Mouse (Mus musculus) limb, embryonic 14.5 days (tissue): ENCODE measurements around the gene Mucl3. TPM values are rescaled to one million over a fixed set of nuclear protein-coding genes. Genes with fewer than 3 reads are reported as not detected.
A peak's percentile ranks its signal among the peaks of the same experiment; 100 is the strongest.

Source experiments
- ATAC-seq: fragments of 200-750 bp; cut with Nextera tagmentation; 2 replicates; pipeline ENCODE4 v1.8.0; 2017; ENCODE audit warnings: low read depth, moderate number of reproducible peaks, moderate TSS enrichment; ENCODE audit not compliant: low FRiP score
- DNase-seq: peaks from one replicate; pipeline ENCODE4 v3.0.0-alpha.2; 2015; ENCODE audit warnings: low spot score
- H3K27ac ChIP-seq: fragments of 300-500 bp; sonication (generic); replicated peaks from 2 replicates; pipeline ENCODE4 v1.5.1; 2014; ENCODE audit warnings: low read depth, mild to moderate bottlenecking, low read length, moderate library complexity, mixed read lengths
- H3K27me3 ChIP-seq: fragments of 300-500 bp; sonication (generic); 2 replicates; pipeline ENCODE4 v1.6.1; 2014; ENCODE audit warnings: low read length, mixed read lengths; ENCODE audit not compliant: control insufficient read depth, insufficient read depth
- H3K36me3 ChIP-seq: fragments of 300-500 bp; sonication (generic); 2 replicates; pipeline ENCODE4 v1.6.1; 2014; ENCODE audit warnings: mild to moderate bottlenecking, low read length, moderate library complexity, mixed read lengths; ENCODE audit not compliant: control insufficient read depth, insufficient read depth
- H3K4me1 ChIP-seq: fragments of 300-500 bp; sonication (generic); 2 replicates; pipeline ENCODE4 v1.6.1; 2014; ENCODE audit warnings: antibody characterized with exemption, low read length, mixed read lengths; ENCODE audit not compliant: control insufficient read depth, insufficient read depth
- H3K4me2 ChIP-seq: fragments of 300-500 bp; sonication (generic); replicated peaks from 2 replicates; pipeline ENCODE4 v1.6.1; 2014; ENCODE audit warnings: low read depth, mild to moderate bottlenecking, low read length, moderate library complexity; ENCODE audit not compliant: severe bottlenecking
- H3K4me3 ChIP-seq: fragments of 300-500 bp; sonication (generic); replicated peaks from 2 replicates; pipeline ENCODE4 v1.5.1; 2014; ENCODE audit warnings: low read length
- H3K9ac ChIP-seq: fragments of 300-500 bp; sonication (generic); 2 replicates; pipeline ENCODE4 v1.6.1; 2014; ENCODE audit warnings: mild to moderate bottlenecking, low read depth, low read length, moderate library complexity; ENCODE audit not compliant: severe bottlenecking
- H3K9me3 ChIP-seq: fragments of 300-500 bp; sonication (generic); 2 replicates; pipeline ENCODE4 v1.6.1; 2016; ENCODE audit warnings: low read length; ENCODE audit not compliant: control insufficient read depth
- POLR2A ChIP-seq: fragments of 200-500 bp; IDR thresholded peaks from 2 replicates; pipeline ENCODE4 v1.8.0; 2012; ENCODE audit warnings: inconsistent platforms, mild to moderate bottlenecking, moderate library complexity, borderline replicate concordance; ENCODE audit not compliant: insufficient read depth, insufficient read length; ENCODE audit errors: extremely low read depth
- WGBS: fragments of 180-500 bp; shearing (Covaris S2); extraction: QIAGEN DNeasy Blood & Tissue Kit; methylation state at CpG from one replicate; pipeline ENCODE4 v1.1.7; 2014; 5-methylcytosine and 5-hydroxymethylcytosine counted together
- polyA plus RNA-seq, 2 experiments: library from polyadenylated mRNA; depleted of rRNA in 1 of 2; stranded (reverse) in 1 of 2; unstranded in 1 of 2; fragments of >200 nt; fragmentation: Nextera tagmentation in 1 of 2; extraction: Ambion mirVana in 1 of 2; gene quantifications; 2 replicates each; pipeline versions ENCODE4 v1.2.1 to v1.2.3; 2012 to 2014

Gene Mucl3
- polyA plus RNA-seq, 2 experiments: 0.30 TPM; not detected in 1

- ATAC-seq: no peak
- peaks cover 2% of the 10 kb centered on the region; the same call in 1 of the 2 replicates for H3K4me1 ChIP-seq
- TF ChIP-seq POLR2A: no peak
Measured at GRCm38 (mm10) chr17:35591731-35592130, 51.8 kb downstream of the Mucl3 start.

GRCm38 (mm10) chr17:35591219-35591578 lies 52.3 kb downstream of the Mucl3 start:
- Histone ChIP-seq H3K4me1 (peaks cover 2% of the 10 kb centered on the region; the same call in 1 of the 2 replicates), H3K9ac (no peak overlapping the region), H3K4me2 (no peak overlapping the region), H3K36me3 (no peaks in the 10 kb centered on the region), H3K4me3 (no peak overlapping the region), H3K27me3 (no peaks in the 10 kb centered on the region; the same call in 1 of the 2 replicates), H3K9me3 (no peaks in the 10 kb centered on the region), H3K27ac (no peak overlapping the region)
- no peak for DNase-seq
- ATAC-seq: no peak
- no peak for TF ChIP-seq POLR2A
- WGBS: 94% methylated on average over 7 of the region's 7 CpGs

More at GRCm38 (mm10) chr17:35591731-35592130, 51.8 kb downstream of the Mucl3 start:
- WGBS: 93% methylated on average over 15 of the region's 15 CpGs
- H3K36me3 ChIP-seq: no peaks in the 10 kb centered on the region
- H3K4me3 ChIP-seq: no peak overlapping the region
- no peak overlapping the region for H3K9ac ChIP-seq
- no peak overlapping the region for H3K4me2 ChIP-seq
- no peaks in the 10 kb centered on the region; the same call in 1 of the 2 replicates for H3K27me3 ChIP-seq
- H3K9me3 ChIP-seq: no peaks in the 10 kb centered on the region
- H3K27ac ChIP-seq: no peak overlapping the region
- no peak for DNase-seq

GRCm38 (mm10) chr17:35590410-35591218 lies 52.9 kb downstream of the Mucl3 start:
- Histone ChIP-seq H3K36me3 (no peaks in the 10 kb centered on the region), H3K4me3 (no peak overlapping the region), H3K4me2 (0 out of 2 replicates have a peak overlapping the region, but pooled peaks have one; percentile 16), H3K27me3 (no peaks in the 10 kb centered on the region; the same call in 1 of the 2 replicates), H3K4me1 (peaks cover 2% of the 10 kb centered on the region; the same call in 1 of the 2 replicates), H3K9me3 (no peaks in the 10 kb centered on the region), H3K9ac (no peak overlapping the region), H3K27ac (no peak overlapping the region)
- no peak for TF ChIP-seq POLR2A
- 29% methylated on average over 21 of the region's 21 CpGs for WGBS
- peak; percentile 75 for ATAC-seq
- DNase-seq: peak; percentile 81

- no peak for TF ChIP-seq POLR2A
- WGBS: 33% methylated on average over 4 of the region's 4 CpGs
- Histone ChIP-seq H3K9ac (no peak overlapping the region), H3K36me3 (no peaks in the 10 kb centered on the region), H3K4me2 (no peak overlapping the region), H3K4me3 (no peak overlapping the region), H3K9me3 (no peaks in the 10 kb centered on the region), H3K4me1 (peaks cover 4% of the 10 kb centered on the region; the same call in 1 of the 2 replicates), H3K27ac (no peak overlapping the region), H3K27me3 (no peaks in the 10 kb centered on the region; the same call in 1 of the 2 replicates)
- ATAC-seq (no peak), DNase-seq (no peak)
Measured at GRCm38 (mm10) chr17:35588387-35588786, 55.1 kb downstream of the Mucl3 start.

GRCm38 (mm10) chr17:35587291-35587690 lies 56.2 kb downstream of the Mucl3 start:
- Histone ChIP-seq H3K4me2 (no peak overlapping the region), H3K9me3 (no peaks in the 10 kb centered on the region), H3K27me3 (no peaks in the 10 kb centered on the region; the same call in 1 of the 2 replicates), H3K27ac (no peak overlapping the region), H3K4me3 (no peak overlapping the region), H3K36me3 (no peaks in the 10 kb centered on the region), H3K9ac (no peak overlapping the region), H3K4me1 (peaks cover 4% of the 10 kb centered on the region; the same call in 1 of the 2 replicates)
- no peak for TF ChIP-seq POLR2A
- no peak for ATAC-seq
- DNase-seq: no peak
- WGBS: 100% methylated on average over 1 of the region's 1 CpGs

Other genes starting within 250 kb of the Mucl3 start
- gene H2-Q6, start 218.8 kb downstream of the Mucl3 start, polyA plus RNA-seq (2012; rRNA removed): 0.73 and 1.00 TPM in 2 replicates
- 0.41 and 0.53 TPM in 2 replicates for gene H2-Q6, start 218.8 kb downstream of the Mucl3 start, polyA plus RNA-seq (2014; fragmentation: Nextera tagmentation; extraction: Ambion mirVana)
- gene H2-Q7, start 204.5 kb downstream of the Mucl3 start, polyA plus RNA-seq (2012; rRNA removed): 8.9 and 9.9 TPM in 2 replicates
- gene H2-Q7, start 204.5 kb downstream of the Mucl3 start, polyA plus RNA-seq (2014; fragmentation: Nextera tagmentation; extraction: Ambion mirVana): 3.1 and 4.2 TPM in 2 replicates
- 0.76 and 0.87 TPM in 2 replicates for gene H2-Q10, start 173.6 kb downstream of the Mucl3 start, polyA plus RNA-seq (2012; rRNA removed)
- 0.28 and 0.62 TPM in 2 replicates for gene H2-Q10, start 173.6 kb downstream of the Mucl3 start, polyA plus RNA-seq (2014; fragmentation: Nextera tagmentation; extraction: Ambion mirVana)
- gene Pou5f1, start 137.7 kb downstream of the Mucl3 start, polyA plus RNA-seq (2012; rRNA removed): 0.06 and 0.09 TPM in 2 replicates
- not detected in 2 replicates for gene Pou5f1, start 137.7 kb downstream of the Mucl3 start, polyA plus RNA-seq (2014; fragmentation: Nextera tagmentation; extraction: Ambion mirVana)
- gene Tcf19, start 126.9 kb downstream of the Mucl3 start, polyA plus RNA-seq (2012; rRNA removed): 73.8 and 82.6 TPM in 2 replicates
- gene Tcf19, start 126.9 kb downstream of the Mucl3 start, polyA plus RNA-seq (2014; fragmentation: Nextera tagmentation; extraction: Ambion mirVana): 75.5 and 84.3 TPM in 2 replicates
- gene Cchcr1, start 126.6 kb downstream of the Mucl3 start, polyA plus RNA-seq (2012; rRNA removed): 41.2 and 43.2 TPM in 2 replicates
- gene Cchcr1, start 126.6 kb downstream of the Mucl3 start, polyA plus RNA-seq (2014; fragmentation: Nextera tagmentation; extraction: Ambion mirVana): 11.6 and 13.9 TPM in 2 replicates
- gene Psors1c2, start 110.5 kb downstream of the Mucl3 start, polyA plus RNA-seq (2012; rRNA removed): 1.0 and 2.2 TPM in 2 replicates
- 0.39 and 1.5 TPM in 2 replicates for gene Psors1c2, start 110.5 kb downstream of the Mucl3 start, polyA plus RNA-seq (2014; fragmentation: Nextera tagmentation; extraction: Ambion mirVana)
- 0.09 and 0.31 TPM in 2 replicates for gene Cdsn, start 91.6 kb downstream of the Mucl3 start, polyA plus RNA-seq (2012; rRNA removed)
- 0.07 and 0.17 TPM in 2 replicates for gene Cdsn, start 91.6 kb downstream of the Mucl3 start, polyA plus RNA-seq (2014; fragmentation: Nextera tagmentation; extraction: Ambion mirVana)
- 0.21 and 0.24 TPM in 2 replicates for gene 2300002M23Rik, start 76.2 kb downstream of the Mucl3 start, polyA plus RNA-seq (2012; rRNA removed)
- not detected in 2 replicates for gene 2300002M23Rik, start 76.2 kb downstream of the Mucl3 start, polyA plus RNA-seq (2014; fragmentation: Nextera tagmentation; extraction: Ambion mirVana)
- not detected in 2 replicates for gene Sfta2, start 42.1 kb downstream of the Mucl3 start, polyA plus RNA-seq (2012; rRNA removed)
- gene Sfta2, start 42.1 kb downstream of the Mucl3 start, polyA plus RNA-seq (2014; fragmentation: Nextera tagmentation; extraction: Ambion mirVana): not detected in 2 replicates
- not detected in 2 replicates for gene Gm9573, start 17.1 kb downstream of the Mucl3 start, polyA plus RNA-seq (2012; rRNA removed)
- not detected in 2 replicates for gene Gm9573, start 17.1 kb downstream of the Mucl3 start, polyA plus RNA-seq (2014; fragmentation: Nextera tagmentation; extraction: Ambion mirVana)
- gene Vars2, start 23.9 kb upstream of the Mucl3 start, polyA plus RNA-seq (2012; rRNA removed): 35.4 and 47.8 TPM in 2 replicates
- 14.8 and 18.7 TPM in 2 replicates for gene Vars2, start 23.9 kb upstream of the Mucl3 start, polyA plus RNA-seq (2014; fragmentation: Nextera tagmentation; extraction: Ambion mirVana)
- 43.0 and 52.0 TPM in 2 replicates for gene Gtf2h4, start 30.0 kb upstream of the Mucl3 start, polyA plus RNA-seq (2012; rRNA removed)
- gene Gtf2h4, start 30.0 kb upstream of the Mucl3 start, polyA plus RNA-seq (2014; fragmentation: Nextera tagmentation; extraction: Ambion mirVana): 40.7 and 44.9 TPM in 2 replicates
- gene Ddr1, start 60.9 kb upstream of the Mucl3 start, polyA plus RNA-seq (2012; rRNA removed): 49.4 and 60.1 TPM in 2 replicates
- 56.7 and 58.2 TPM in 2 replicates for gene Ddr1, start 60.9 kb upstream of the Mucl3 start, polyA plus RNA-seq (2014; fragmentation: Nextera tagmentation; extraction: Ambion mirVana)
- gene Ier3, start 178.0 kb upstream of the Mucl3 start, polyA plus RNA-seq (2012; rRNA removed): 10.8 and 12.2 TPM in 2 replicates
- 8.8 and 8.9 TPM in 2 replicates for gene Ier3, start 178.0 kb upstream of the Mucl3 start, polyA plus RNA-seq (2014; fragmentation: Nextera tagmentation; extraction: Ambion mirVana)
- gene Flot1, start 179.5 kb upstream of the Mucl3 start, polyA plus RNA-seq (2012; rRNA removed): 61.8 and 66.3 TPM in 2 replicates
- gene Flot1, start 179.5 kb upstream of the Mucl3 start, polyA plus RNA-seq (2014; fragmentation: Nextera tagmentation; extraction: Ambion mirVana): 47.2 and 53.7 TPM in 2 replicates
- 1,341 and 1,699 TPM in 2 replicates for gene Tubb5, start 194.6 kb upstream of the Mucl3 start, polyA plus RNA-seq (2012; rRNA removed)
- gene Tubb5, start 194.6 kb upstream of the Mucl3 start, polyA plus RNA-seq (2014; fragmentation: Nextera tagmentation; extraction: Ambion mirVana): 808 and 880 TPM in 2 replicates
- gene Mdc1, start 197.8 kb upstream of the Mucl3 start, polyA plus RNA-seq (2012; rRNA removed): 24.9 and 28.8 TPM in 2 replicates
- gene Mdc1, start 197.8 kb upstream of the Mucl3 start, polyA plus RNA-seq (2014; fragmentation: Nextera tagmentation; extraction: Ambion mirVana): 12.2 and 13.9 TPM in 2 replicates
- 77.5 and 80.7 TPM in 2 replicates for gene Nrm, start 217.6 kb upstream of the Mucl3 start, polyA plus RNA-seq (2012; rRNA removed)
- 49.5 and 56.4 TPM in 2 replicates for gene Nrm, start 217.6 kb upstream of the Mucl3 start, polyA plus RNA-seq (2014; fragmentation: Nextera tagmentation; extraction: Ambion mirVana)
- 47.2 and 56.2 TPM in 2 replicates for gene Ppp1r18, start 221.9 kb upstream of the Mucl3 start, polyA plus RNA-seq (2012; rRNA removed)
- gene Ppp1r18, start 221.9 kb upstream of the Mucl3 start, polyA plus RNA-seq (2014; fragmentation: Nextera tagmentation; extraction: Ambion mirVana): 26.0 and 26.3 TPM in 2 replicates
- gene Dhx16, start 236.1 kb upstream of the Mucl3 start, polyA plus RNA-seq (2012; rRNA removed): 78.6 and 90.5 TPM in 2 replicates
- 40.0 and 43.4 TPM in 2 replicates for gene Dhx16, start 236.1 kb upstream of the Mucl3 start, polyA plus RNA-seq (2014; fragmentation: Nextera tagmentation; extraction: Ambion mirVana)